Mouse (Mus musculus): ENCODE results near the gene Rsbn1.

DNA sequence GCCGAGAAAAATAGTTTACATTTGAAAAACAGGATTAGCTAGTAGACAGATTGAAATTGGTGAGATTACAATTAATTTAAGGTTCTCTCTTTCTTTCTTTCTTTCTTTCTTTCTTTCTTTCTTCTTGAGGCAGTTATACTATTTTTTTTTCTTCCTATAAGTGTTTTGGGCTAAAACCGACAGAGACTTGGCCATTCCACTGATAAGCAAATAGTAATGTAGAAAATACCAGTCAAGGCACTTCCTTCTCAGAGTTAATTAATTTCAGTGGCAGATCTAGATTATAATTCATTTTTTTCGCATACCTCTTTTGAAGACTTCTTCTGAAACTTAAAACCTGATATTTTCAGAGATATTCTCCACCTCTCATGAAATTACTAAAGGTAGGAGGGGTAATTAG lies 11.4 kb downstream of the Rsbn1 start:
- no peak for TF ChIP-seq CTCF (IDR thresholded peaks at IDR 0.05; ENCODE audit: borderline replicate concordance, insufficient read depth, low read depth, low read length)
- TF ChIP-seq POLR2A (IDR thresholded peaks at IDR 0.05; ENCODE audit: borderline replicate concordance, insufficient read depth, low read length): no peak

All from cerebellum, adult 2 months (tissue).